Mouse (Mus musculus) megakaryocyte, embryonic 14.5 days (primary cell): ENCODE data around the gene Fam129a.

Source experiments
- FLI1 ChIP-seq: IDR thresholded peaks from 2 replicates; pipeline ENCODE4 v1.6.1; 2012; ENCODE audit warnings: low read length, inconsistent platforms, mixed read lengths
- GATA1 ChIP-seq: IDR thresholded peaks from 3 replicates; pipeline ENCODE4 v1.6.1; 2012; ENCODE audit warnings: mixed read lengths, low read length, inconsistent platforms, borderline replicate concordance

DNA sequence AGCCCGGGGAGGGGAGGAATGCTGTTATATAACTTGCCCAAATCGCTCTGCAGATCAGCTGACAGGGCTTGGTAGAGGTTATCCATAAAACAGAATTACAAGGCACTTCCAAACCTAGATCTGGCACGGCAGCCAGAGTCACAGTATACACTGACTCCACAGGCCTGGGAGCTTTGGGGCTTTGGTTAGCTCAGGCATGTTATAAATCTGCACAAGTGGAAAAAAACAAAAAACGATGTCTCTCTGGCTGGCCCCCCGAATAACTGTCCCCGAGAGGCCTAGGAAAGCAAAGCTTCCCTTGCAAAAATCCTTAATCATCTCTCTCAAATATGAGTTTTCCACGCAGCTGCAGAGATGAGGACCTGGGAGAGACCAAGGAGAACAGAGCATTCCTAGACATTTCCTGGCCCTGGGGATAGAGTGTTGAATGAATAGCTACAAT lies 113.5 kb downstream of the Fam129a start:
- TF ChIP-seq FLI1 (no peak), GATA1 (no peak)
